Comparison of ENCODE assay signal across 21 mouse cellular contexts in genomic region chr9:71362401-71362800, GRCm38 (mm10).
DNase-seq lines count a peak whose midpoint lies in the region; ATAC-seq and TF ChIP-seq lines count a peak whose summit lies in the region.
"Had no signal": no experiment of that assay in that cellular context is flagged by ENCODE, and none has a peak within 500 bp of the region (broad histone marks: within the 10 kb centered on the region; RNA-seq: fewer than 3 reads in every experiment).

No protein-coding gene starts in this region.

- no peak overlapping the region for H3K4me3 ChIP-seq in intestine, postnatal 0 days (ENCODE audit: low read depth, low read length)
- H3K4me3 ChIP-seq in intestine, embryonic 15.5 days (replicated peaks) = no peak overlapping the region
- no peak overlapping the region for H3K4me3 ChIP-seq in liver, adult 2 months (ENCODE audit: insufficient read depth, low read depth, low read length)
- no peak overlapping the region for H3K4me3 ChIP-seq in liver, postnatal 0 days (ENCODE audit: low read depth, low read length)
- no peak overlapping the region for H3K4me3 ChIP-seq in stomach, postnatal 0 days (ENCODE audit: low read depth, low read length)
- H3K4me3 ChIP-seq: forebrain, embryonic 12.5 days; gastrocnemius, adult 2 months; heart, embryonic 13.5 days; left cerebral cortex, adult 2 months; limb, embryonic 10.5 days; stomach, embryonic 15.5 days had no signal

- no peak for TF ChIP-seq EP300 in liver, postnatal 0 days (IDR thresholded peaks at IDR 0.05; ENCODE audit: low read depth)
- no peak for TF ChIP-seq EP300 in stomach, postnatal 0 days (optimal IDR thresholded peaks at IDR 0.05)

- H3K27ac ChIP-seq in intestine, postnatal 0 days (ENCODE audit: low read depth, low read length) = no peak overlapping the region
- H3K27ac ChIP-seq in intestine, embryonic 15.5 days = no peak overlapping the region
- H3K27ac ChIP-seq in liver, adult 2 months (replicated peaks; ENCODE audit: insufficient read depth, low read depth, low read length) = no peak overlapping the region
- H3K27ac ChIP-seq in liver, postnatal 0 days (ENCODE audit: low read depth) = no peak overlapping the region
- no peak overlapping the region for H3K27ac ChIP-seq in stomach, postnatal 0 days (replicated peaks)
- H3K27ac ChIP-seq: forebrain, embryonic 12.5 days; gastrocnemius, adult 2 months; heart, embryonic 13.5 days; left cerebral cortex, adult 2 months; limb, embryonic 10.5 days; stomach, embryonic 15.5 days had no signal

- peak; percentile 37 for TF ChIP-seq CTCF in intestine, postnatal 0 days (IDR thresholded peaks at IDR 0.05; ENCODE audit: low read depth)
- TF ChIP-seq CTCF in liver, adult 2 months (IDR thresholded peaks at IDR 0.05; ENCODE audit: low read depth, low read length) = peak; percentile 25; the same call in 1 of the 2 replicates
- no peak for TF ChIP-seq CTCF in liver, postnatal 0 days (IDR thresholded peaks at IDR 0.05; ENCODE audit: low read depth)
- TF ChIP-seq CTCF in stomach, postnatal 0 days (IDR thresholded peaks at IDR 0.05; ENCODE audit: low read depth) = peak; percentile 38

- no peak for TF ChIP-seq POLR2A in liver, adult 2 months (IDR thresholded peaks at IDR 0.05; ENCODE audit: extremely low read depth, insufficient read depth, low read length)

- ATAC-seq in intestine, postnatal 0 days = no peak
- ATAC-seq in intestine, embryonic 15.5 days = no peak
- no peak for ATAC-seq in liver, postnatal 0 days
- ATAC-seq in stomach, postnatal 0 days (ENCODE audit: low FRiP score, low TSS enrichment) = no peak
- ATAC-seq in megakaryocyte progenitor cell, adult 5-6 weeks (replicated peaks; ENCODE audit: poor library complexity) = no peak
- ATAC-seq: hindbrain, embryonic 16.5 days had no signal

- H3K9ac ChIP-seq in intestine, postnatal 0 days (ENCODE audit: low read depth, low read length) = no peak overlapping the region
- no peak overlapping the region for H3K9ac ChIP-seq in intestine, embryonic 15.5 days
- H3K9ac ChIP-seq in liver, adult 2 months (ENCODE audit: low read depth, low read length) = no peak overlapping the region
- no peak overlapping the region for H3K9ac ChIP-seq in liver, postnatal 0 days (replicated peaks)
- no peak overlapping the region for H3K9ac ChIP-seq in stomach, postnatal 0 days (ENCODE audit: low read length)
- H3K9ac ChIP-seq: forebrain, embryonic 12.5 days; heart, embryonic 13.5 days; stomach, embryonic 15.5 days had no signal

- no peaks in the 10 kb centered on the region for H3K4me1 ChIP-seq in intestine, postnatal 0 days (replicated peaks; ENCODE audit: control insufficient read depth, insufficient read depth, low read length)
- 0 out of 2 replicates have a peak, but pooled peaks cover 2% of the 10 kb centered on the region for H3K4me1 ChIP-seq in intestine, embryonic 15.5 days (replicated peaks)
- H3K4me1 ChIP-seq in liver, adult 2 months (ENCODE audit: control insufficient read depth, insufficient read depth, low read length) = no peaks in the 10 kb centered on the region
- H3K4me1 ChIP-seq in liver, postnatal 0 days (ENCODE audit: insufficient read depth) = no peaks in the 10 kb centered on the region
- H3K4me1 ChIP-seq in stomach, postnatal 0 days (replicated peaks; ENCODE audit: control insufficient read depth, insufficient read depth) = no peaks in the 10 kb centered on the region
- H3K4me1 ChIP-seq: limb, embryonic 10.5 days had no signal

- H3K4me2 ChIP-seq in intestine, postnatal 0 days (replicated peaks; ENCODE audit: low read depth) = no peak overlapping the region
- H3K4me2 ChIP-seq in intestine, embryonic 15.5 days (replicated peaks) = no peak overlapping the region
- H3K4me2 ChIP-seq in liver, postnatal 0 days (ENCODE audit: low read depth, low read length) = no peak overlapping the region
- no peak overlapping the region for H3K4me2 ChIP-seq in stomach, postnatal 0 days (replicated peaks; ENCODE audit: low read depth)
- H3K4me2 ChIP-seq: forebrain, embryonic 12.5 days; heart, embryonic 13.5 days; liver, embryonic 11.5 days; stomach, embryonic 15.5 days had no signal

- no peaks in the 10 kb centered on the region for H3K27me3 ChIP-seq in intestine, postnatal 0 days (replicated peaks; ENCODE audit: control insufficient read depth, insufficient read depth, low read length)
- no peaks in the 10 kb centered on the region for H3K27me3 ChIP-seq in intestine, embryonic 15.5 days (replicated peaks)
- H3K27me3 ChIP-seq in liver, adult 2 months (ENCODE audit: control insufficient read depth, insufficient read depth, low read length) = no peaks in the 10 kb centered on the region
- no peaks in the 10 kb centered on the region for H3K27me3 ChIP-seq in liver, postnatal 0 days (ENCODE audit: insufficient read depth, low read length)
- no peaks in the 10 kb centered on the region for H3K27me3 ChIP-seq in stomach, postnatal 0 days (ENCODE audit: control insufficient read depth, insufficient read depth, low read length)
- H3K27me3 ChIP-seq: heart, embryonic 13.5 days; stomach, embryonic 15.5 days had no signal

- H3K36me3 ChIP-seq in intestine, postnatal 0 days (ENCODE audit: control insufficient read depth, insufficient read depth) = no peaks in the 10 kb centered on the region
- H3K36me3 ChIP-seq in intestine, embryonic 15.5 days = no peaks in the 10 kb centered on the region
- H3K36me3 ChIP-seq in liver, adult 2 months (ENCODE audit: control insufficient read depth, insufficient read depth, low read length) = no peaks in the 10 kb centered on the region
- no peaks in the 10 kb centered on the region for H3K36me3 ChIP-seq in liver, postnatal 0 days (replicated peaks; ENCODE audit: insufficient read depth, low read length)
- H3K36me3 ChIP-seq in stomach, postnatal 0 days (ENCODE audit: control insufficient read depth, insufficient read depth, low read length) = no peaks in the 10 kb centered on the region
- H3K36me3 ChIP-seq: forebrain, embryonic 12.5 days; G1E; heart, embryonic 13.5 days; limb, embryonic 10.5 days; stomach, embryonic 15.5 days had no signal

- DNase-seq in liver, adult 2 months (ENCODE audit: extremely low read depth, low read depth, low spot score) = no peak
- DNase-seq in liver, postnatal 0 days = no peak
- peak; percentile 17 for DNase-seq in thymus, postnatal 4 days
- no peak for DNase-seq in thymus, adult 18-20 months
- DNase-seq in stomach, postnatal 0 days (ENCODE audit: low spot score) = no peak
- DNase-seq: B cell, adult 2 months; cerebellum, adult 8-10 months; lung, postnatal 36 days; thymus, postnatal 14 days had no signal

- H3K79me2 ChIP-seq in liver, adult 2 months (ENCODE audit: control insufficient read depth, insufficient read depth, low read length) = no peaks in the 10 kb centered on the region

- H3K9me3 ChIP-seq in intestine, postnatal 0 days (ENCODE audit: control insufficient read depth) = no peaks in the 10 kb centered on the region
- no peaks in the 10 kb centered on the region; the same call in 1 of the 2 replicates for H3K9me3 ChIP-seq in intestine, embryonic 15.5 days
- H3K9me3 ChIP-seq in liver, postnatal 0 days (ENCODE audit: low read length) = no peaks in the 10 kb centered on the region
- H3K9me3 ChIP-seq in stomach, postnatal 0 days (ENCODE audit: control insufficient read depth, low read length) = no peaks in the 10 kb centered on the region
- H3K9me3 ChIP-seq: forebrain, embryonic 12.5 days; G1E; heart, embryonic 13.5 days; limb, embryonic 10.5 days; stomach, embryonic 15.5 days had no signal
